Mouse (Mus musculus) colon, adult 2 months (tissue): ENCODE results near the gene Nkx2-4. TPM values are rescaled to one million over a fixed set of nuclear protein-coding genes. Genes with fewer than 3 reads are reported as not detected.

Source experiments
- polyA plus RNA-seq: library from polyadenylated mRNA; depleted of rRNA; stranded (reverse); fragments of >200 nt; gene quantifications from 2 replicates; pipeline ENCODE4 v1.2.3, GENCODE M21; 2012; rRNA removed

Nkx2-4 gene
- polyA plus RNA-seq: not detected in 2 replicates

GRCm38 (mm10) chr2:147085072-147085870, at the start of gene Nkx2-4:
Gene Nkx2-4, minus strand, starts transcription at chr2:147085445.

Other genes starting within 250 kb of the Nkx2-4 start
- 2.3 and 2.8 TPM in 2 replicates for gene Kiz, start 229.6 kb downstream of the Nkx2-4 start, polyA plus RNA-seq
- gene Xrn2, start 72.4 kb downstream of the Nkx2-4 start, polyA plus RNA-seq: 14.6 and 18.2 TPM in 2 replicates
- 4.6 and 5.2 TPM in 2 replicates for gene Nkx2-2, start 108.8 kb upstream of the Nkx2-4 start, polyA plus RNA-seq